Mouse (Mus musculus) cerebellum, adult 2 months (tissue): Measurements from ENCODE around the gene Gm5426.

Experiments
- CTCF ChIP-seq: fragments of 200-500 bp; IDR thresholded peaks from 2 replicates; pipeline ENCODE4 v1.5.1; 2011; ENCODE audit warnings: low read depth, mild to moderate bottlenecking, control low read depth, low read length, moderate library complexity, borderline replicate concordance; ENCODE audit not compliant: insufficient read depth
- POLR2A ChIP-seq: fragments of 200-500 bp; IDR thresholded peaks from 2 replicates; pipeline ENCODE4 v1.6.1; 2011; ENCODE audit warnings: low read length, control low read depth, borderline replicate concordance; ENCODE audit not compliant: insufficient read depth

- TF ChIP-seq POLR2A = no peak
- TF ChIP-seq CTCF = no peak
These were observed 31.8 kb upstream of the Gm5426 start for GRCm38 (mm10) chr10:96104624-96105023.
